Mouse (Mus musculus) stomach, postnatal 0 days (tissue): ENCODE measurements around the gene Krtap15.

Source experiments
- CTCF ChIP-seq: IDR thresholded peaks from 2 replicates; pipeline ENCODE4 v1.5.1; 2016; ENCODE audit warnings: antibody characterized with exemption, low read depth, mild to moderate bottlenecking, moderate library complexity
- EP300 ChIP-seq: optimal IDR thresholded peaks from 2 replicates; pipeline ENCODE3; 2016; ENCODE audit warnings: antibody characterized with exemption

- TF ChIP-seq CTCF: no peak
- TF ChIP-seq EP300: no peak
Measured at GRCm38 (mm10) chr16:88877938-88878337, 57.9 kb downstream of the Krtap15 start, which contains the start of gene Krtap19-3.
